Mouse (Mus musculus): ENCODE results near the gene Rapgef5. TPM values are rescaled to one million over a fixed set of nuclear protein-coding genes. Genes with fewer than 3 reads are reported as not detected.

The Rapgef5 gene
- 1.7 TPM in 2 replicates for polyA plus RNA-seq (2012; rRNA removed)

DNA sequence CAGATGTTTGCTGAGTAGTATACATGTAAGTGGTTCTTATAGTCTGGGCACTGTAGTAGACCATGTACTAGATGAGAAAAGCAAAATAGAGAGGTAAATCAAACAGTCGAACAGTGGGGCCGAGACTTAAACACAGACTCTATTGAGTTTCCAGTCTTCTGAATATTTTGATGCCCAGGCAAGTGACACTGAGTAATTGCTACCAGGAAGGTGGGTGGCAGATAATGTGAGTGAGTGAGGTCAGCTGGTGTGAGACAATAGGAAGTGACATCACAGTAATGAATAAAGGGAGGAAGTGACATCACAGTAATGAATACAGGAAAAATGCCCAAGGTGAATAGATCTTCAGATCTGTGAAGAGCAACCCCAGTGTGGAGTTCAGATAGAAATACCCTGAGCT lies at the start of gene Rapgef5:
Rapgef5 (plus strand) TSS at position 301 of the 400 bp plus-strand sequence.

DNA sequence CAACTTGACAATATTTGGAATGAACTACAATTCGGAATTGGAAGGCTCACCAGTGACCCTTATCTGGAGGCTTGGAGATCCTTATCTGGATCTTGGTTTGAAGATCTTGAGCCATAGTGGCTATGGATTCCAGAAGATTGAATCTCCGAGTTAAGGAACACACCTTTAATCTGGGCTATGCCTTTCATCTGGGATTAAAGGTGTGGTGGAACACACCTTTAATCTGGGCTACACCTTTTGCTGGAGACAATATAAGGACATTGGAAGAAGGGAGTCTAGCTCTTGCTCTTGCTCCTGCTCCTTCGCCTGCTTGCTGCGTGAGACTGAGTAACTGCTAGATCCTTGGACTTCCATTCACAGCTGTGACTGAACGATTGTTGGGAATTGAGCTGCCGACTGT lies 287.7 kb downstream of the Rapgef5 start, which contains the start of gene Cdca7l:
Cdca7l (plus strand) TSS at position 301 of the 400 bp plus-strand sequence.

Measured in stomach, adult 2 months (tissue).